In the genomic region with DNA sequence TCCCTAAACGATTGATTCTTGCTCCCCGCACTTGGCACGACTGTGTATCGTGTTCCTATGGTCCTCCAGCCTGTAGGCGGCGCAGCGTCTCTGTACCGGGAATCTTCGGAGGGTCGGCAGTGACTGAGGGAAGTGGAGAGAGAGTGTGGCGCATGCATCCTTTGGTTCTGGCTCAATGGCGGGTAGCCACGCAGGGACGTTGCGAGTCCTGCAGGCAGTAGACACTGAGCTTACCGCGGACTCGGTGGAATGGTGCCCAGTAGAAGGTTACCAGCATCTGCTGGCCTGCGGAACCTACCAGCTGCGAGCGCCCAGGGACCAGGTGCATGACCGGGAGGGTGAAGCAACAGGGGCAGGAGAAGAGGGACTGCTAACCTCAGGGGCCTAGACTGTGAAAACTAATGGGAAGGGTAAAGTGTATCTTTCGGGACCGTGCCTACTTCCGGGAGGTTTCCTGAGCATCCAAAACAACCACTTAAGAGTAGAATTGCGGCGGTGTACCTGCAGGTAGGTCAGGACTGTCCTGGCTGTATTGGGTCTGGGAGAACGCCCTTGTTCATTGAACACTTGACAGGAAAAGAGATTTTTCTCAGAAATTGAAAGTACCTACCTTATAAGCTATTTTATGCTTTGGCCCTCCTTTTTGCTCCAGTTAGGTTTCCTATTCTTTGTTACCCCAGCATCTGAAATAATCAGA, we compare ENCODE assay signal across 7 mouse cellular contexts. TPM values are rescaled to one million over a fixed set of nuclear protein-coding genes. Genes with fewer than 3 reads are reported as not detected.
DNase-seq lines count a peak whose midpoint lies in the region; ATAC-seq and TF ChIP-seq lines count a peak whose summit lies in the region.

A gene (plus strand): TSS at position 97 of the 697 bp plus-strand sequence.

- H3K36me3 ChIP-seq in embryonic facial prominence, embryonic 11.5 days (replicated peaks; ENCODE audit: control insufficient read depth, insufficient read depth, low read depth, low read length) = peaks cover 11% of the 10 kb centered on the region
- H3K36me3 ChIP-seq in kidney, adult 2 months (ENCODE audit: control insufficient read depth, insufficient read depth, low read length) = no peaks in the 10 kb centered on the region
- peaks cover 78% of the 10 kb centered on the region for H3K36me3 ChIP-seq in limb, embryonic 12.5 days
- peaks cover 27% of the 10 kb centered on the region for H3K36me3 ChIP-seq in midbrain, embryonic 15.5 days (replicated peaks)
- peaks cover 11% of the 10 kb centered on the region for H3K36me3 ChIP-seq in spleen, adult 2 months (ENCODE audit: control insufficient read depth, insufficient read depth, low read length)

- H3K9me3 ChIP-seq in embryonic facial prominence, embryonic 11.5 days (replicated peaks; ENCODE audit: control insufficient read depth, low read length) = no peaks in the 10 kb centered on the region
- no peaks in the 10 kb centered on the region for H3K9me3 ChIP-seq in limb, embryonic 12.5 days
- H3K9me3 ChIP-seq in midbrain, embryonic 15.5 days = no peaks in the 10 kb centered on the region

- no peak for TF ChIP-seq POLR2A in kidney, adult 2 months (IDR thresholded peaks at IDR 0.05; ENCODE audit: low read depth, low read length)
- peak; percentile 57; the same call in 1 of the 2 replicates for TF ChIP-seq POLR2A in spleen, adult 2 months (IDR thresholded peaks at IDR 0.05; ENCODE audit: low read depth, low read length)

- WGBS in embryonic facial prominence, embryonic 11.5 days = under 1% methylated on average over 28 of the region's 28 CpGs
- under 1% methylated on average over 28 of the region's 28 CpGs for WGBS in kidney, adult 2 months
- WGBS in limb, embryonic 12.5 days = 2% methylated on average over 28 of the region's 28 CpGs
- WGBS in midbrain, embryonic 15.5 days = under 1% methylated on average over 28 of the region's 28 CpGs
- WGBS in spleen, adult 2 months = under 1% methylated on average over 28 of the region's 28 CpGs

- TF ChIP-seq CTCF in kidney, adult 2 months (conservative IDR thresholded peaks at IDR 0.05; ENCODE audit: insufficient read depth, insufficient read length, low read depth, low read length) = peak; percentile 90
- TF ChIP-seq CTCF in spleen, adult 2 months (IDR thresholded peaks at IDR 0.05; ENCODE audit: extremely low read depth, insufficient read depth, insufficient read length, insufficient replicate concordance) = peak; percentile 77; the same call in 1 of the 2 replicates

- no peaks in the 10 kb centered on the region for H3K4me1 ChIP-seq in embryonic facial prominence, embryonic 11.5 days (ENCODE audit: control insufficient read depth, insufficient read depth, low read length)
- H3K4me1 ChIP-seq in kidney, adult 2 months (ENCODE audit: control insufficient read depth, insufficient read depth, low read length) = peaks cover 6% of the 10 kb centered on the region; the same call in 1 of the 2 replicates
- H3K4me1 ChIP-seq in limb, embryonic 12.5 days (replicated peaks) = peaks cover 11% of the 10 kb centered on the region
- H3K4me1 ChIP-seq in midbrain, embryonic 15.5 days = peaks cover 18% of the 10 kb centered on the region
- H3K4me1 ChIP-seq in spleen, adult 2 months (ENCODE audit: control insufficient read depth, insufficient read depth, insufficient read length) = peaks cover 6% of the 10 kb centered on the region; the same call in 1 of the 2 replicates

- ATAC-seq in embryonic facial prominence, embryonic 11.5 days (replicated peaks; ENCODE audit: insufficient number of reproducible peaks, low FRiP score, low TSS enrichment, low read depth) = peak; percentile 85
- peak; percentile 84 for ATAC-seq in limb, embryonic 12.5 days (ENCODE audit: insufficient number of reproducible peaks, insufficient read depth, low FRiP score, low TSS enrichment, low read depth)
- ATAC-seq in midbrain, embryonic 15.5 days (replicated peaks) = peak; percentile 93

- DNase-seq in adrenal gland, postnatal 14 days = peak; percentile 93
- DNase-seq in embryonic facial prominence, embryonic 11.5 days (ENCODE audit: low spot score) = peak; percentile 93
- peak; percentile 98 for DNase-seq in heart, adult 11 months
- DNase-seq in kidney, adult 2 months = peak; percentile 87
- DNase-seq in spleen, adult 2 months (ENCODE audit: low read depth in 1 of 2, low spot score in 2 of 2) = peak; percentile 66 to 86

- H3K27me3 ChIP-seq in embryonic facial prominence, embryonic 11.5 days (ENCODE audit: control insufficient read depth, insufficient read depth, low read length) = no peaks in the 10 kb centered on the region
- H3K27me3 ChIP-seq in kidney, adult 2 months (replicated peaks; ENCODE audit: control insufficient read depth, insufficient read depth, low read length) = no peaks in the 10 kb centered on the region
- no peaks in the 10 kb centered on the region for H3K27me3 ChIP-seq in limb, embryonic 12.5 days
- H3K27me3 ChIP-seq in midbrain, embryonic 15.5 days (replicated peaks) = no peaks in the 10 kb centered on the region
- H3K27me3 ChIP-seq in spleen, adult 2 months (ENCODE audit: control insufficient read depth, insufficient read depth, low read length) = no peaks in the 10 kb centered on the region

- H3K4me2 ChIP-seq in embryonic facial prominence, embryonic 11.5 days (ENCODE audit: low read depth, low read length) = peak within 1 kb of the TSS; percentile 63
- peak within 1 kb of the TSS; percentile 73 for H3K4me2 ChIP-seq in limb, embryonic 12.5 days
- H3K4me2 ChIP-seq in midbrain, embryonic 15.5 days = peak within 1 kb of the TSS; percentile 80

- peak within 1 kb of the TSS; percentile 90 for H3K9ac ChIP-seq in embryonic facial prominence, embryonic 11.5 days (replicated peaks; ENCODE audit: low read length)
- peak within 1 kb of the TSS; percentile 86 for H3K9ac ChIP-seq in limb, embryonic 12.5 days (replicated peaks)
- H3K9ac ChIP-seq in midbrain, embryonic 15.5 days = peak within 1 kb of the TSS; percentile 97

- peak within 1 kb of the TSS; percentile 74 for H3K4me3 ChIP-seq in embryonic facial prominence, embryonic 11.5 days (ENCODE audit: low read depth, low read length)
- H3K4me3 ChIP-seq in kidney, adult 2 months (ENCODE audit: insufficient read depth, low read depth, low read length) = peak within 1 kb of the TSS; percentile 88
- H3K4me3 ChIP-seq in limb, embryonic 12.5 days (replicated peaks) = peak within 1 kb of the TSS; percentile 81
- H3K4me3 ChIP-seq in midbrain, embryonic 15.5 days = peak within 1 kb of the TSS; percentile 96
- H3K4me3 ChIP-seq in spleen, adult 2 months (ENCODE audit: extremely low read depth, insufficient read depth, insufficient read length) = peak within 1 kb of the TSS; percentile 81

- H3K27ac ChIP-seq in embryonic facial prominence, embryonic 11.5 days (replicated peaks; ENCODE audit: low read depth, low read length) = no peak within 1 kb of the TSS
- no peak within 1 kb of the TSS; the same call in 1 of the 2 replicates for H3K27ac ChIP-seq in kidney, adult 2 months (ENCODE audit: insufficient read depth, low read depth, low read length)
- 0 out of 2 replicates have a peak within 1 kb of the TSS, but pooled peaks have one; percentile 58 for H3K27ac ChIP-seq in limb, embryonic 12.5 days
- peak within 1 kb of the TSS; percentile 76 for H3K27ac ChIP-seq in midbrain, embryonic 15.5 days
- H3K27ac ChIP-seq in spleen, adult 2 months (ENCODE audit: insufficient read depth, low read length) = peak within 1 kb of the TSS; percentile 36

RNA-seq across cellular contexts. Expression of the gene that starts here (rescaled TPM):
- 8.5 and 9.9 TPM in 2 replicates for total RNA-seq in adrenal gland, postnatal 14 days (2021)
- polyA plus RNA-seq in embryonic facial prominence, embryonic 11.5 days (2014; fragmentation: Nextera tagmentation; extraction: Ambion mirVana) = 33.4 and 33.8 TPM in 2 replicates
- 13.0 and 14.1 TPM in 2 replicates for polyA plus RNA-seq in kidney, adult 2 months (2012; rRNA removed)
- 37.5 and 38.7 TPM in 2 replicates for polyA plus RNA-seq in limb, embryonic 12.5 days (2016; fragmentation: Nextera tagmentation; extraction: Ambion mirVana)
- 37.7 and 44.8 TPM in 2 replicates for polyA plus RNA-seq in midbrain, embryonic 15.5 days (2015; fragmentation: Nextera tagmentation; extraction: Ambion mirVana)
- 16.0 and 18.3 TPM in 2 replicates for polyA plus RNA-seq in spleen, adult 2 months (2012; rRNA removed)

Comparison
In these comparisons a context has a peak if more than half of its experiments do, and no peak if none do; other contexts are left out.
1. H3K27ac ChIP-seq: peak in limb, embryonic 12.5 days (single experiment), midbrain, embryonic 15.5 days (single experiment) and spleen, adult 2 months (single experiment); none in embryonic facial prominence, embryonic 11.5 days (single experiment) and kidney, adult 2 months (single experiment).
2. Peak in every context shown above with its lines, with median percentiles within 50 percentile points of each other: DNase-seq, ATAC-seq, H3K4me2 ChIP-seq, H3K4me3 ChIP-seq and H3K9ac ChIP-seq.